Comparison of ENCODE assay signal across 18 mouse cellular contexts in genomic region chr11:77932576-77932975, GRCm38 (mm10). TPM values are rescaled to one million over a fixed set of nuclear protein-coding genes. Genes with fewer than 3 reads are reported as not detected.
DNase-seq lines count a peak whose midpoint lies in the region; ATAC-seq and TF ChIP-seq lines count a peak whose summit lies in the region.
"Had no signal": no experiment of that assay in that cellular context is flagged by ENCODE, and none has a peak within 500 bp of the region (broad histone marks: within the 10 kb centered on the region; RNA-seq: fewer than 3 reads in every experiment).

No protein-coding gene starts in this region.

- no peak for TF ChIP-seq CTCF in cortical plate, adult 2 months (IDR thresholded peaks at IDR 0.05; ENCODE audit: extremely low read depth, insufficient read depth, low read length)
- no peak for TF ChIP-seq CTCF in lung, postnatal 0 days (IDR thresholded peaks at IDR 0.05)

- H3K4me3 ChIP-seq in cortical plate, adult 2 months (ENCODE audit: insufficient read depth, low read length) = peak overlapping the region; percentile 79
- peak overlapping the region; percentile 96 for H3K4me3 ChIP-seq in forebrain, embryonic 13.5 days
- H3K4me3 ChIP-seq in hindbrain, embryonic 14.5 days (replicated peaks; ENCODE audit: low read length) = peak overlapping the region; percentile 81
- peak overlapping the region; percentile 70 for H3K4me3 ChIP-seq in midbrain, embryonic 15.5 days
- H3K4me3 ChIP-seq in lung, postnatal 0 days (ENCODE audit: low read depth, low read length) = no peak overlapping the region
- H3K4me3 ChIP-seq: liver, embryonic 13.5 days had no signal

- no peak for TF ChIP-seq POLR2A in cortical plate, adult 2 months (IDR thresholded peaks at IDR 0.05; ENCODE audit: extremely low read depth, insufficient read depth, low read length)

- DNase-seq in hindbrain, embryonic 14.5 days (ENCODE audit: low spot score) = no peak
- no peak for DNase-seq in lung, postnatal 0 days (ENCODE audit: low spot score)
- DNase-seq in gastrocnemius, postnatal 4 days (ENCODE audit: low spot score in 2 of 2) = no peak
- DNase-seq in gastrocnemius, adult 8-10 months (ENCODE audit: low spot score in 2 of 2) = no peak
- DNase-seq in ovary, postnatal 36 days (ENCODE audit: low spot score) = no peak
- DNase-seq: adrenal gland, adult 2 months; cerebellum, adult 8-10 months; kidney, adult 8-10 months; kidney, postnatal 36 days; liver, embryonic 13.5 days; lung, postnatal 10 days; right cerebral cortex, postnatal 25 days had no signal

- peaks cover 3% of the 10 kb centered on the region for H3K4me1 ChIP-seq in cortical plate, adult 2 months (ENCODE audit: control insufficient read depth, insufficient read depth, low read length)
- peaks cover 74% of the 10 kb centered on the region for H3K4me1 ChIP-seq in forebrain, embryonic 13.5 days
- H3K4me1 ChIP-seq in hindbrain, embryonic 14.5 days (replicated peaks; ENCODE audit: control insufficient read depth, insufficient read depth, low read length) = peaks cover 60% of the 10 kb centered on the region
- peaks cover 68% of the 10 kb centered on the region for H3K4me1 ChIP-seq in midbrain, embryonic 15.5 days
- 0 out of 2 replicates have a peak, but pooled peaks cover 5% of the 10 kb centered on the region for H3K4me1 ChIP-seq in lung, postnatal 0 days (ENCODE audit: insufficient read depth, low read depth, low read length)

- no peak for TF ChIP-seq EP300 in lung, postnatal 0 days (IDR thresholded peaks at IDR 0.05)

- H3K36me3 ChIP-seq in forebrain, embryonic 13.5 days (ENCODE audit: poor library complexity, severe bottlenecking) = no peaks in the 10 kb centered on the region
- no peaks in the 10 kb centered on the region for H3K36me3 ChIP-seq in hindbrain, embryonic 14.5 days (replicated peaks; ENCODE audit: control insufficient read depth, insufficient read depth)
- no peaks in the 10 kb centered on the region for H3K36me3 ChIP-seq in midbrain, embryonic 15.5 days (replicated peaks)
- no peaks in the 10 kb centered on the region for H3K36me3 ChIP-seq in lung, postnatal 0 days (ENCODE audit: insufficient read depth, low read length)
- H3K36me3 ChIP-seq: liver, embryonic 13.5 days had no signal

- H3K9ac ChIP-seq in forebrain, embryonic 13.5 days = peak overlapping the region; percentile 94
- peak overlapping the region; percentile 95 for H3K9ac ChIP-seq in hindbrain, embryonic 14.5 days
- H3K9ac ChIP-seq in midbrain, embryonic 15.5 days = peak overlapping the region; percentile 73
- no peak overlapping the region for H3K9ac ChIP-seq in lung, postnatal 0 days (replicated peaks; ENCODE audit: low read depth)
- H3K9ac ChIP-seq: liver, embryonic 13.5 days had no signal

- no peaks in the 10 kb centered on the region for H3K9me3 ChIP-seq in forebrain, embryonic 13.5 days (replicated peaks)
- no peaks in the 10 kb centered on the region for H3K9me3 ChIP-seq in hindbrain, embryonic 14.5 days (ENCODE audit: control insufficient read depth, low read length)
- H3K9me3 ChIP-seq in midbrain, embryonic 15.5 days = no peaks in the 10 kb centered on the region
- no peaks in the 10 kb centered on the region for H3K9me3 ChIP-seq in lung, postnatal 0 days (ENCODE audit: low read length)
- H3K9me3 ChIP-seq: liver, embryonic 13.5 days had no signal

- WGBS in forebrain, embryonic 13.5 days = 42% methylated on average over 5 of the region's 5 CpGs
- WGBS in hindbrain, embryonic 14.5 days = 41% methylated on average over 5 of the region's 5 CpGs
- 45% methylated on average over 5 of the region's 5 CpGs for WGBS in midbrain, embryonic 15.5 days
- 29% methylated on average over 5 of the region's 5 CpGs for WGBS in lung, postnatal 0 days

- no peak for ATAC-seq in forebrain, embryonic 13.5 days
- ATAC-seq in hindbrain, embryonic 14.5 days (ENCODE audit: low FRiP score) = no peak
- ATAC-seq in midbrain, embryonic 15.5 days (replicated peaks) = no peak
- no peak for ATAC-seq in lung, postnatal 0 days

- H3K4me2 ChIP-seq in forebrain, embryonic 13.5 days = peak overlapping the region; percentile 90
- peak overlapping the region; percentile 87 for H3K4me2 ChIP-seq in hindbrain, embryonic 14.5 days (replicated peaks)
- peak overlapping the region; percentile 76 for H3K4me2 ChIP-seq in midbrain, embryonic 15.5 days
- no peak overlapping the region for H3K4me2 ChIP-seq in lung, postnatal 0 days (replicated peaks; ENCODE audit: low read depth, low read length)

- peaks cover 28% of the 10 kb centered on the region for H3K27me3 ChIP-seq in forebrain, embryonic 13.5 days
- peaks cover 12% of the 10 kb centered on the region for H3K27me3 ChIP-seq in hindbrain, embryonic 14.5 days (ENCODE audit: control insufficient read depth, insufficient read depth, low read length)
- no peaks in the 10 kb centered on the region for H3K27me3 ChIP-seq in midbrain, embryonic 15.5 days (replicated peaks)
- H3K27me3 ChIP-seq in lung, postnatal 0 days (replicated peaks; ENCODE audit: insufficient read depth, low read length) = peaks cover 53% of the 10 kb centered on the region

- H3K27ac ChIP-seq in cortical plate, adult 2 months (ENCODE audit: insufficient read depth, low read length) = no peak overlapping the region
- peak overlapping the region; percentile 94 for H3K27ac ChIP-seq in forebrain, embryonic 13.5 days
- peak overlapping the region; percentile 94 for H3K27ac ChIP-seq in hindbrain, embryonic 14.5 days
- H3K27ac ChIP-seq in midbrain, embryonic 15.5 days = peak overlapping the region; percentile 1
- H3K27ac ChIP-seq in lung, postnatal 0 days (ENCODE audit: low read length) = no peak overlapping the region
- H3K27ac ChIP-seq: liver, embryonic 13.5 days had no signal

RNA-seq across cellular contexts. Expression of gene Sez6, which starts 2.0 kb away (rescaled TPM):
- 97.4 and 109 TPM in 2 replicates for polyA plus RNA-seq in cortical plate, adult 2 months (2012; rRNA removed)
- 141 and 165 TPM in 2 replicates for polyA plus RNA-seq in forebrain, embryonic 13.5 days (2015; fragmentation: Nextera tagmentation; extraction: Ambion mirVana)
- 110 TPM in 2 replicates for polyA plus RNA-seq in hindbrain, embryonic 14.5 days (2014; fragmentation: Nextera tagmentation; extraction: Ambion mirVana)
- 159 and 162 TPM in 2 replicates for polyA plus RNA-seq in midbrain, embryonic 15.5 days (2015; fragmentation: Nextera tagmentation; extraction: Ambion mirVana)
- 0.04 and 0.06 TPM in 2 replicates for polyA plus RNA-seq in lung, postnatal 0 days (2015; fragmentation: Nextera tagmentation; extraction: Ambion mirVana)
- 1 to 10 TPM in 1 of 2 experiments, under 1 TPM in 1; 0.21 to 1.0 TPM for total RNA-seq in gastrocnemius, postnatal 4 days (2021)
- under 1 TPM in 3 of 4 experiments, not detected in 1; 0.21 to 0.29 (median 0.24) TPM for total RNA-seq in gastrocnemius, adult 8-10 months (2022)
- total RNA-seq: granulocyte monocyte progenitor cell, adult 5-6 weeks; hematopoietic stem cell, adult 5-6 weeks had no signal
- polyA plus RNA-seq: C2C12 had no signal

RNA-seq across cellular contexts. Expression of gene Pipox, which starts 38.7 kb away (rescaled TPM):
- polyA plus RNA-seq in cortical plate, adult 2 months (2012; rRNA removed) = 3.2 and 3.8 TPM in 2 replicates
- polyA plus RNA-seq in forebrain, embryonic 13.5 days (2015; fragmentation: Nextera tagmentation; extraction: Ambion mirVana) = 12.7 and 15.1 TPM in 2 replicates
- 2.8 and 6.1 TPM in 2 replicates for polyA plus RNA-seq in hindbrain, embryonic 14.5 days (2014; fragmentation: Nextera tagmentation; extraction: Ambion mirVana)
- 5.7 and 6.7 TPM in 2 replicates for polyA plus RNA-seq in midbrain, embryonic 15.5 days (2015; fragmentation: Nextera tagmentation; extraction: Ambion mirVana)
- polyA plus RNA-seq in lung, postnatal 0 days (2015; fragmentation: Nextera tagmentation; extraction: Ambion mirVana) = 0.23 and 0.40 TPM in 2 replicates
- total RNA-seq in gastrocnemius, postnatal 4 days (2021) = under 1 TPM; 0.34 to 0.57 TPM
- total RNA-seq in gastrocnemius, adult 8-10 months (2022) = not detected
- total RNA-seq: hematopoietic stem cell, adult 5-6 weeks had no signal
- polyA plus RNA-seq: C2C12 had no signal

RNA-seq across cellular contexts. Expression of gene Phf12, which starts 50.0 kb away (rescaled TPM):
- polyA plus RNA-seq in cortical plate, adult 2 months (2012; rRNA removed) = 37.7 and 43.2 TPM in 2 replicates
- polyA plus RNA-seq in forebrain, embryonic 13.5 days (2015; fragmentation: Nextera tagmentation; extraction: Ambion mirVana) = 20.7 and 24.5 TPM in 2 replicates
- polyA plus RNA-seq in hindbrain, embryonic 14.5 days (2014; fragmentation: Nextera tagmentation; extraction: Ambion mirVana) = 14.2 and 15.4 TPM in 2 replicates
- 19.2 and 20.7 TPM in 2 replicates for polyA plus RNA-seq in midbrain, embryonic 15.5 days (2015; fragmentation: Nextera tagmentation; extraction: Ambion mirVana)
- 7.7 and 9.0 TPM in 2 replicates for polyA plus RNA-seq in lung, postnatal 0 days (2015; fragmentation: Nextera tagmentation; extraction: Ambion mirVana)
- total RNA-seq in gastrocnemius, postnatal 4 days (2021) = 10 to 100 TPM; 35.4 to 39.9 TPM
- 10 to 100 TPM; 13.1 to 15.1 (median 13.8) TPM for total RNA-seq in gastrocnemius, adult 8-10 months (2022)

Comparison
In these comparisons a context has a peak if more than half of its experiments do, and no peak if none do; other contexts are left out.
1. H3K27ac ChIP-seq: peak in forebrain, embryonic 13.5 days (single experiment), hindbrain, embryonic 14.5 days (single experiment) and midbrain, embryonic 15.5 days (single experiment); none in cortical plate, adult 2 months (single experiment) and lung, postnatal 0 days (single experiment).
2. RNA of gene Sez6, which starts 2.0 kb away (polyA plus RNA-seq): 141 to 165 TPM in forebrain, embryonic 13.5 days, 159 to 162 TPM in midbrain, embryonic 15.5 days, 110 TPM in hindbrain, embryonic 14.5 days and 97.4 to 109 TPM in cortical plate, adult 2 months; 0.04 to 0.06 TPM in lung, postnatal 0 days; every median in the first group is over 10 times any median in the second.